Mouse (Mus musculus) kidney, postnatal 10 days (tissue): ENCODE results near the gene Gm14139.
"Not testable (repeated sequence)": the region's sequence is repeated elsewhere in the genome, so short reads cannot be mapped to it uniquely, and the experiment has no call there.

Experiments used
- DNase-seq: peaks from one replicate; pipeline ENCODE4 v3.0.0; 2021; ENCODE audit warnings: mixed read lengths

The Gm14139 gene

GRCm38 (mm10) chr2:150181570-150181999 lies at the start of gene Gm14139:
Gm14139 (plus strand) TSS chr2:150181755.
- DNase-seq: not testable (repeated sequence)

- DNase-seq: not testable (repeated sequence)
These were observed 49.6 kb upstream of the Gm14139 start for GRCm38 (mm10) chr2:150132002-150132401.

GRCm38 (mm10) chr2:150132773-150133172 lies 48.8 kb upstream of the Gm14139 start:
- no peak for DNase-seq

- peak; percentile 87 for DNase-seq
These were observed 45.1 kb upstream of the Gm14139 start, which contains the start of gene Zfp120 for GRCm38 (mm10) chr2:150136435-150136897. Zfp120 (minus strand) TSS chr2:150136708.

- DNase-seq: no peak
These were observed 14.9 kb upstream of the Gm14139 start for GRCm38 (mm10) chr2:150166703-150167102.

GRCm38 (mm10) chr2:150173833-150174232 lies 7.7 kb upstream of the Gm14139 start:
- DNase-seq: no peak

GRCm38 (mm10) chr2:150179579-150179978 lies 2.0 kb upstream of the Gm14139 start, which contains the start of gene Gm10770:
Gm10770 (minus strand) TSS chr2:150179679.
- not testable (repeated sequence) for DNase-seq

- not testable (repeated sequence) for DNase-seq
These were observed 509 bp upstream of the Gm14139 start for GRCm38 (mm10) chr2:150181046-150181445.

GRCm38 (mm10) chr2:150217600-150218362 lies 36.2 kb downstream of the Gm14139 start, which contains the start of gene Zfp937:
Zfp937 (plus strand) TSS chr2:150218073.
- peak; percentile 87 for DNase-seq

- DNase-seq: not testable (repeated sequence)
These were observed 36.8 kb downstream of the Gm14139 start for GRCm38 (mm10) chr2:150218363-150218725.

GRCm38 (mm10) chr2:150223263-150223662 lies 41.7 kb downstream of the Gm14139 start:
- DNase-seq: not testable (repeated sequence)
